Mouse (Mus musculus) spleen, postnatal 4 days (tissue): ENCODE measurements around the gene Edil3.

Experiments used
- DNase-seq, 2 experiments: peaks; one replicate each; pipeline ENCODE4 v3.0.0; 2022; ENCODE audit warnings: low spot score in 2 of 2

Gene Edil3

DNA sequence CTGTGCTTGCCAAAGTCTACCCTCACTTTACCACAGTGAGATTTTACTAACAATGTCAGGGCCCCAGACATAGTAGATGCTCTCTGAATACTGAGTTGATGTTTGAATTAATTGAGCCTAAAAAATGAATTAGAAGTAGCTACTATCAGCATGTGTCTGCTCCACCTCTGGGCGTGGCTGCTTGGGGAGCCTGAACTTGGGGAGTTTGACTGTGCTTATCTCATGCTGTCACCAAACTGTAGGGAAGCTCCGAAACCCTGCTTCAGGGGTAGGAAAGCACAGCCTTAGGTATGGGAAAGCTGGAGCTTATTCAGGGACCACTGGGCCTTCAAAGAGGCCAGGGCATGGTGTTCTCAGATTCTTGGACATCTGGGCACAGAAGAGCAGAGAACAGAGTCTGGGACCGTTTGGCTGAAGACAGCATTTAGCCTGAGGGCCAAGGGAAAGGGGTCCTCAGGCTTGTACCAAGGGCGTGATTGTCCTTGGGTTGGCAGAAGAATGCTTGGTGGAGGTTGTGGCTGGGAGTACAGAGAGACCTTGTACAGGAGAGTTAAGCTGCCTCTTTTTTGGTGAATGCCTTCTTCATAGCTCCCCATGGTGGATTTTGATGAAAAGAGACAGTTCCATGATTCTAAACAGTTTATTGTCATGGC, 432.8 kb downstream of the Edil3 start:
- DNase-seq, result no peak

DNA sequence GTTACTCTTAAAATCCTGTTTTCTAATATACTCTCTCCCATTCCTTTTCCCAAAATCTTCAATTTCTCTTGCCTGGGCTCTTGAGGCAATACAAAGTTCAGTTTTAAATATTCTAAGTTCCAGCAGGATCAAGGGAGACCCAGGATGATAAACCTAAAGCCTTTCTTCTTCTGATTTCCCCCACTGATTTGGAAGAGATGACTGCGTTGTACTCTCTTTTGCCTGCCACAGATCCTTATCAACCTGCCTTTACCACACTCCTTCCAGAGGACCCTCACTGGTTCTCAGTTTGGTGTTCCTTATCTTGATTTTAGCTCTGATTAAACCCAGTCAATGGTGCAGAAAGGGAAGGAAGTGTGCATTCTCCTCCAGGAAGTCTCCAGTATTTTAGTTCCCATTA, 435.6 kb downstream of the Edil3 start:
- no peak for DNase-seq

DNA sequence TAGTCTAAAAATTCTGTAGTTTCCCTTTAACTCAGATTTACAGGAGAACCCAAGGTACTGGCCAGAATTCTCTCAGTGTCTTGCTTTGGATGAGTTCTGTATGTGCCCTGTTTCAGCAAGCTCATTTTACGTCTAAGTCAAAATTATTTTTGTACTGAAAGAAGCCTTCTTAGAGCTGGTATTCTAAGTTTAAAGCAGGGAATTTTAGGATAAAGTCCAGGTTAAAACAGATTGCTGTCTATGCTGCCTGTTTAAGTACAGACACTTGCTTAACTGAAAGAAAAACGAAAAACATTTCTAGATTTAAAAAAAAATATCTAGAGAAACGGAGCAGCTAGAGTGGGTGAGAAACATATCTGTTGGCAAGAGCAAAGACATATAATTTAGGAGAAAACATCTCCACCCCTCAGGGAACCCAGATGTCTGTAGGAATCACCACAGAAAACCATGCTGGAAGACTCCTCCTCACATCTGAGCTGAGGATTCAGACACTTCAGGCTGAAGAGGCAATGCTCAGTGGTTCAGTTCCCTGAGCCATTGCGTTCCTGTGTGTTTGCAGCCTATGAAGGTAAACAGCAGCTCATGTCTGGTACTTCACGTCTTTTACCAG, 465.5 kb downstream of the Edil3 start:
- no peak for DNase-seq

DNA sequence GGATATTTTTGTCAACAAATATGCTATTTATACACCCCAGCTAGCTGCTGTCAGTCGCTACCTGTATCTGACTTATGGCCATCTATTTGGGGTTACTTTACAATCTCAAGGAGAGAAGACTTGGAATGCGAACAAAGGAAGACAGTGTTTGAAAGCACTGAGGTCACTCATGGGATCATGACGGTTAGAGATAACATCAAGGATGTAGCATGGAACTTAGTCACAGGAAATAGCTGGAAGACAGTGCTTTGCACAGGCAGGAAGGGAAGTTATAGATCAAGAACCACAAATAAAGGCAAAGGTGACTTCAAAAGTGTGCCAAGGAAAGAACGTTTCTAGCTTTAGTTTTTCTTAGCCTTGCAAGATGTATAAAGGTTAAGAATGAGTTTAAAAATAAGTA, 466.9 kb downstream of the Edil3 start:
- no peak for DNase-seq

DNA sequence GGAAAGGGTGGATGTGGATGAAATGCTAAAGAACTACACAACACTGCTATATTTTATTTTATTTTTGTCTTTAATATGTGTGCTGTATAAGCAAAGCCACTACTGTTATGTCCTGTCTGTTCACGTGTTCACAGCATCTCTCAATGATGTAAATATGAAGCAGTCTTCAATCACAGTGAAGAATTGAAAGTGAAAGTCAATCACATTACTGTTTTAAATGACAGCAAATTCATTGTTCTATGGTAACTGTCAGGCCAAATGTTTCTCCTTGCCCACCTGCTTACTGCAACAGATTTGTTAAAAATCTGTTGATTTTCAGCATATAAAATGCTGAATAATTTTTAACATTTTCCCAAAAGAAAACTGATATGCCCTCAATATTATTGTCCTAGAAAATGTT, 499.9 kb downstream of the Edil3 start:
- DNase-seq, result no peak

DNA sequence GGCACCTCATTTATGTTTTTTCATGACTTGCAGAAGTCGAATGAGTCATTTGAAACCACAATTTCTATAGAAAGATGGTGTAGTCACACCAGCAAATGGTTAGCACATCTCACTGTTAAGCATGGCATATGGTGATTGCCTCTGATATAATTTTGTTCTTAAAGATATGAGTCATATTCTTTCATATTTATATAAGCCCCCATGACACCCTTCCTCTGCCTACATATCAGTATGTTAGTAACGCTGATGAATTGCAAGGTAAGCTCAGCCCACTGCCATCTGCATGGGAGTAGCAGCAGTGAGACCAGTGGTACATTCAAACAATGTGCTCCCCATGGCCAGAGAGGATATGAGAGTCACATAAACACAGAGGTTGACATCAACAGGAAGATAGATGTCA, 503.0 kb downstream of the Edil3 start:
- DNase-seq, result no peak

DNA sequence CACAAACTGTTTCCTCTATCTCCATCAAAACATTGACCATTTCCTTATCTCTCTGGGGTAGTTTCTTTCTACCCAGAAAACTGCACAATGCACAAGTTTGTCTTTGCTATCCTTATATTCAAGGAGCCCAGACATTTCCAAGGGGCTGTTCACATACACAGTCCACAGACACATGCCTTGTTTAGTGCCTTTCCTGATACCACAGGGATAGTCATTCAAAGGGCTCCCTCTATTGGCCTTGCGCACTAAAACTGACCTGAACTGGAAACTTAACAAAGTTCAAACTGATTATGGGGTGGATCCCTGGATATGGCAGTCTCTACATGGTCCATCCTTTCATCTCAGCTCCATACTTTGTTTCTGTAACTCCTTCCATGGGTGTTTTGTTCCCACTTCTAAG, 513.2 kb downstream of the Edil3 start:
- no peak for DNase-seq

DNA sequence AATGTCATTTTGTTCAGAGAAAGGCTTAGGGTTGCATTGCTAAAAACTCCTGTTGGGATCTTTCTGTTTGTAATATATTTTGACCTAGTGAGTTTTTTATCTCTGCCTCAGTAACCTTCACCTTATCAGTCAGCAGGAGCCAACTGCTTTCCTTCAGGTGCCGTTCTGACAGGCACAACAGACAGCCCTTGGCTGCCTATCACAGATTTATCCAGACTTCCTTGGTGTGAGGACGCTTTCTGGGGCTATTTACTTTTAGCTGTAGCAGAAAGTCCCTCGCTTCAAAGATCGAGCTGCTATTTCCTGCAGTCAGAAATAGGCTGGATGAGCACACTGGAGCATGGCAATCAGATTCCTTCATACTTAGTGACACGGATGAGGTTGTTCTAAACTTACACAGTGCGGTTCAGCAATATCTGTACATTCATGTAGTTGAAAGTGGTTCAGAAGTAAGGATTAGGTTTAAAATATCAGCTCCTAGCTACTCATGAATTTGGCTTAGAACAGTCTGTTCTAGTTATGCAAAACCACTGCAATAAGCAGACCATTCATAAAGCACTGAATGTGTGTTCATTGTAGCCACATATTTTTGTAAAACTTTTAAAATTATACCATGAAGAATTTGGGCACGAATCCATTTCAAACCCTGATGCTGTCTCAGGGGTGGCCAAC, 514.8 kb downstream of the Edil3 start:
- DNase-seq, result no peak

DNA sequence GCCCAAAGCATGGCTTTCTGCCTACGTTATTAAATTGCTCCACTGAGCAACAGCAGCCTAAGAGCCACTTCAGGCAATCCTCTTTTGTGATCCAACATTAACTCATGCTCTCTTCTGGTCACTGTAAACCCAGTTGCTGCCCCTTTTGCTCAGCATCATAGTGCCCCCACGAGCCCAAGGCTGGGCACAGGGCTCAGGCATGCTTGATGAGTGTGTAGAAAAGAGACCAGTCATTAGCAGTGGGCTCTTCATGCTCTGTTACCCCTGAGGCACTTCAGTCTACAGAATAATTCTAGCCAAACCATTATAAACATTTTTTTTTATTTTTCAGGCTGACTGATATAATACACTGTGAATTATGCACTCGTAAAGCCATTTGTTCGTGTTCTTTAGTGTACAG, 517.8 kb downstream of the Edil3 start:
- DNase-seq, result no peak

DNA sequence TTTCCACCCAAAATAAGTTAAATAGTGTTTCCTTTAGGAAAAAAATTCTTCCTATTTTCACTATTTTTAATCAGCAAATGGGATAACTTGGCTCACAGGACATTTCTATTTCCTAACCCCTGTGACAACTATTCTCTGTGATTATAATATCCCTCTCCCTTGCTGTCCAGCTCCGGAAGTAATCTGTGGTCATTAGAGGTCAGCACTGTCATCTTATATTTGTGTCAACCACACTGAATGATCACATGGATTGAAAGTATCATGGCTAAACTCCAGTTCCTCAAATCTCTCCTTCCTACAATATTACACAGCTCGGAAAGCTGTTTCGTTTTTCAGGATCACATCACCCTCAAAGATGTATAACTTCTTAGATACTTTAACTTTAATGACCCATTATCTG, 518.5 kb downstream of the Edil3 start:
- DNase-seq, result no peak

DNA sequence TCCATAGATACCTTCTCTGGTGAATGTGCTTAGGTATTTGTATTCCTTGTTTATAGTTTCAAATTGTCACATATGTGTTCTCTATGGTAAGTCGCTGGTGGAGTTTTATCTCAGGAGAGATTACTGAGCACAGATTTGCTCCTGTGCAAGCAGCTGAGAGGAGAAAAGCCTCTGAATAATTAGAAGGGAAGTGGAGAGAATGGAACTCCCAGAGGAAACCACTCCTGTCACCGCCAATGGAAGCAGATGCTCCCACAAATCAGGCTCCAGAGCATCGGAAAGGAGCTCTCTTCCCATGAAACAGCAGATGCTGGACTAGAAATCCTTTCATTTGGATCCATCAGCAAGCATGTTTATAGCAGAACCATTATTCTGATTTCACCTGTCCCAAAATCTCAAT, 534.0 kb downstream of the Edil3 start:
- no peak for DNase-seq

DNA sequence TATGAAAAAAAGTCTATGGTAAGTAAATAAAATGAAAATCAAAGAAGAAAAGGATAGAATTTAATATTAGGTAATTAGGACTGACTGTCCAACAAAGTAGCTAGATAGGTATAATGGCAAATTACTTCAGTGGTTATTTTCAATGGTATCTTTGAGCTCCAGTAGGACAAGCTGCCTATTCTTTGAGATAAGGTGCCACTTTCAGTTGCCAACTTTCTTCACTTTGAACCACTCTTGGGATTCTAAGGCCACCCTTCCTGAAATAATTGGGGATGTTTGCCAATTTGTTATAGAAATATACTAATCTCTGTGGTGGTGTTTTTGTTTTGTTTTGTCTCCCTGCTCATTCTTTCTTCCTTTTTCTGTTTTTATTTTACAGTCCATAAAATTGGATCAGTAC, 537.1 kb downstream of the Edil3 start:
- DNase-seq, result no peak

DNA sequence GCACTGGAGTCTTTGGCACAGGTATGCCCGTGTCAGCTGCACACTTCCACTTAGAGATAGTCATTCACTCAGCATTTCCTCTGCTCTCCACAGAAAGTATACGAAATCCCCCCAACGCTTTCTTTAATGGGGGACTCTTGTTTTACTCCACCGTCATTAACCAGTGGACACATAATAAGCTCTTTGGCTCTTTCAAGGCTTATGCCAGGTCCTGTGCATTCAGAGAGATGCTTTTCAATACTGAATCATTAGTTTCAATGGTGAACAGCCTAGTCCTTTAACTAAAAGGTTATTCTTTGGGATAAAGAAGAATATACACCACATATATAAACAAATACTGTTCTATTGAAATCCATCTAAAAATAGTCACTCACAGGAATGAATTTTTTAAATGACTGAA, 541.0 kb downstream of the Edil3 start:
- no peak for DNase-seq

DNA sequence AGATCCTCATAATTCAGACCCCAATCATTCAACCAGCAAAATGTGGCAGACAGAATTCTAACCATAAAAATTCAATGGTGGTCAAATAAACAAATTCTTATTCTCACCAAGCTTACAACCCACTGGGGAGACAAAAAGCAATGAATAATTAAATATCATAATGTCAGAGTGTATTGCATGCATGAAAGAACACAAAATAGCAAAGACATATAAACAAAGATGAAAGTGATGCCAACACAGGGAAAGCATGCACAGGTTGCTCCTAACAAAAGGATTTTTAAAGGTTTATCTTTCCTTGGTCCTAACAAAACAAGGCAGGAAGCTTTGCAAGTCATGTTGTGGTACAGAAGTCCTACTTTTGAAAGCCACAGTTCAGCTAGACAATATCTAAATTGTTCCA, 550.0 kb downstream of the Edil3 start:
- DNase-seq, result no peak

DNA sequence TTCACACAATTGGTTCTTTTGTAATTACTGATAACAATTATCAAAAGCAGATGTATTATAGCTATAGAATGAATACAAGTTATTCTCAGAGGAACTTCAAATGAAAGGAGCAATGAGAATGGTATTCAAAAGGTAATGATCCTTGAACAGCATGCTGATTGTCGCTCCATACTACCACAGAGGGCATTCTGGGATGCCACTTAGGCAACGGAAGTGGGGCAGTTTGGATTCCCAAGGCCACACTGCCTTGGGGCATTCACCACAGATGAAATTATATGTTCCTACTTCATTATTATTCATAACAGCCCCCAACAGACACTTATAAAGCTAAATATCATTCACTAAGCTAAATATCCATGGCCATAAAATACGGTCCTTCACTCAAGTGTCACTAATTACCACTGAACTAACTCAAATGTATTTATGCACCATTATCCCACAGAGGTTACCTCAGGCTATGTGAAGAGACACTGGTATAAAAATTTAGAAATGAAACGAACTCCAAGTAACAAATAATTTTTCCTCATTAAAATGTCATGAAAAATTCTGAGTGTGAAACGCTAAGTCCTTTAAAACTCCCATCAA, 550.5 kb downstream of the Edil3 start:
- DNase-seq, result no peak
